Mouse (Mus musculus): ENCODE data around the gene Asic4. TPM values are rescaled to one million over a fixed set of nuclear protein-coding genes. Genes with fewer than 3 reads are reported as not detected.

Asic4 gene
- total and polyA plus RNA-seq, 3 experiments, result 0.18 to 0.19 TPM; not detected in 1

- TF ChIP-seq MYC (IDR thresholded peaks at IDR 0.05; ENCODE audit: low read depth, low read length), result no peak
- 0 out of 2 replicates have a peak, but pooled peaks have one; percentile 10 for TF ChIP-seq TCF12 (IDR thresholded peaks at IDR 0.05; ENCODE audit: low read depth, low read length)
- peak; percentile 88 for TF ChIP-seq ZKSCAN1 (IDR thresholded peaks at IDR 0.05; ENCODE audit: low read depth, low read length)
- TF ChIP-seq RAD21 (IDR thresholded peaks at IDR 0.05; ENCODE audit: low read depth, low read length), result peak; percentile 32
Measured at GRCm38 (mm10) chr1:75425796-75426471, 24.3 kb upstream of the Asic4 start (continued).

DNA sequence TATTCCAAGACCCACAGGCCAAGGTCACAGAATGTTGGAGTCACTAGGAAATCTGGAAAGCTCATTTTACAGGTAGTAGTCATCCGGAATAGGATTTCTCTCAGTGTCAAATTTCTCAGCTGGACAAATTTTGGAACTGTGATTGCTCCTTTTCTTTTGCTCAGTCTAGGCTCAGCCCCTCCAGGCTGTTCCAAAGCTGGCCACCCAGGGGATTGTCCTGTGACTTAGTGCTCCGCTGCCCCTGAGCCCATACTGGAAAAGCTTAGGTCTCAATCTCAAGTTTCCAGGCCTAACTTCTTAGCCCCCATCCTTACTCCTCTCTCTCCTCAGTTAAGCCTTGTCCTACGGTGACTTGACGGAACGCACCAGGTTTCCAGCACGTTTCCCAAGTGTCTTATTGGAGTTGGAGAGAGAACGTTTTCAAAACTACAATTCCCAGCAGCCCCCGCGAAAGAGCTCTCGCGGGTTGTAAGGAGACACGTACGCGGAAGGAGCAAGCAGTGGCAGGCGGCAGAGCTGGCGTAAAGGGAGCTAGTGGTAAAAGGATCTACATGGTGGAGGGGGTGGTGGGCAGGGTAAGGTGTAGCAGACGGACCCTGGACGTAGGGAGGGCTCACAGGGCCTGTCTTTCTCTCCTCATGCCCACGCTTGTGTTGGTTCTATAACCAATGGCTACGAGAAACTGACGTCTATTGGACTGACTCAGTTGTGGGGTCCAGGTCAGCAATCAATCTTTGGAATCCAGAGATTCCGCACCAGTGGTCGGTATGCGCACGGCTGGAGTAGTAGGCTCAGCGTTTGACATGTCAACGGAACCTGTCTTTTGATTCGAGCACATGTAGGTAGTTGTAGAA is 14.5 kb upstream of the Asic4 start, which contains the start of gene Gmppa:
Gmppa (plus strand) TSS at position 456 of the 854 bp plus-strand sequence.
- Histone ChIP-seq H3K36me3 (ENCODE audit: control insufficient read depth in 1 of 2, insufficient read depth in 2 of 2, low read length in 2 of 2) (peaks cover 0 to 5% of the 10 kb centered on the region in 2 experiments; a peak in 2 of 4 replicates), H3K9me3 (replicated peaks; ENCODE audit: insufficient read depth, low read length) (no peaks in the 10 kb centered on the region), H3K4me1 (ENCODE audit: control insufficient read depth in 1 of 2, insufficient read depth in 2 of 2, low read length in 2 of 2) (peaks cover 4 to 12% of the 10 kb centered on the region in 2 experiments; a peak in 3 of 4 replicates), H3K27me3 (ENCODE audit: control insufficient read depth in 1 of 2, insufficient read depth in 2 of 2, low read length in 2 of 2) (no peaks in the 10 kb centered on the region; a peak in 3 of 4 replicates), H3K79me2 (ENCODE audit: control insufficient read depth, insufficient read depth, low read length, poor library complexity) (no peaks in the 10 kb centered on the region; the same call in 1 of the 2 replicates), H3K27ac (ENCODE audit: control insufficient read depth, low read depth, low read length) (peak within 1 kb of the TSS; percentile 51), H3K9ac (ENCODE audit: control insufficient read depth, low read depth, low read length, poor library complexity, severe bottlenecking) (peak within 1 kb of the TSS; percentile 86), H3K4me3 (ENCODE audit: control insufficient read depth in 1 of 2, insufficient read depth in 1 of 2, low read depth in 2 of 2, low read length in 2 of 2) (peak within 1 kb of the TSS; percentile 59 to 87)
- peak; percentile 93 for DNase-seq (ENCODE audit: low read depth, low spot score)
- TF ChIP-seq CHD1 (IDR thresholded peaks at IDR 0.05; ENCODE audit: low read depth, low read length) (0 out of 2 replicates have a peak, but pooled peaks have one; percentile 18), NELFE (IDR thresholded peaks at IDR 0.05; ENCODE audit: low read depth, low read length) (peak; percentile 68), TCF12 (IDR thresholded peaks at IDR 0.05; ENCODE audit: low read depth, low read length) (peak; percentile 79), POLR2AphosphoS5 (IDR thresholded peaks at IDR 0.05; ENCODE audit: borderline replicate concordance, low read depth, low read length) (0 out of 2 replicates have a peak, but pooled peaks have one; percentile 38), POLR2A (IDR thresholded peaks at IDR 0.05; ENCODE audit: control insufficient read depth in 1 of 2, insufficient read depth in 1 of 2, low read depth in 1 of 2, low read length in 2 of 2, poor library complexity in 1 of 2) (peak; percentile 66 to 95; a peak in 3 of 4 replicates), MAX (IDR thresholded peaks at IDR 0.05; ENCODE audit: low read length) (0 out of 2 replicates have a peak, but pooled peaks have one; percentile 42), MYC (IDR thresholded peaks at IDR 0.05; ENCODE audit: low read depth, low read length) (peak; percentile 55; the same call in 1 of the 2 replicates), RCOR1 (IDR thresholded peaks at IDR 0.05; ENCODE audit: low read depth, low read length) (no peak), BHLHE40 (IDR thresholded peaks at IDR 0.05; ENCODE audit: borderline replicate concordance, low read depth, low read length) (no peak), HCFC1 (IDR thresholded peaks at IDR 0.05; ENCODE audit: low read depth, low read length) (peak; percentile 100), MXI1 (IDR thresholded peaks at IDR 0.05; ENCODE audit: low read depth, low read length) (peak; percentile 92), MAZ (IDR thresholded peaks at IDR 0.05; ENCODE audit: low read depth, low read length) (peak; percentile 68; the same call in 1 of the 2 replicates), SIN3A (IDR thresholded peaks at IDR 0.05; ENCODE audit: low read length) (peak; percentile 97), GATA1 (IDR thresholded peaks at IDR 0.05; ENCODE audit: low read depth, low read length) (no peak), MAFK (IDR thresholded peaks at IDR 0.05; ENCODE audit: borderline replicate concordance, low read depth, low read length) (no peak), UBTF (IDR thresholded peaks at IDR 0.05; ENCODE audit: borderline replicate concordance, insufficient read depth, low read depth, low read length) (no peak), NRF1 (IDR thresholded peaks at IDR 0.05; ENCODE audit: insufficient read depth, low read depth, low read length, poor library complexity, severe bottlenecking) (no peak), TAL1 (IDR thresholded peaks at IDR 0.05; ENCODE audit: low read length) (no peak), E2F4 (IDR thresholded peaks at IDR 0.05; ENCODE audit: borderline replicate concordance, low read depth, low read length) (no peak), GABPA (IDR thresholded peaks at IDR 0.05; ENCODE audit: low read depth, low read length) (no peak), ZNF384 (IDR thresholded peaks at IDR 0.05; ENCODE audit: low read depth, low read length) (no peak), SMC3 (IDR thresholded peaks at IDR 0.05; ENCODE audit: low read depth, low read length) (no peak), KAT2A (conservative IDR thresholded peaks at IDR 0.05; ENCODE audit: low read depth, low read length) (peak; percentile 92), MEF2A (IDR thresholded peaks at IDR 0.05; ENCODE audit: extremely low read depth, insufficient replicate concordance, low read depth, low read length, poor library complexity, severe bottlenecking) (no peak), USF1 (IDR thresholded peaks at IDR 0.05; ENCODE audit: low read depth, low read length) (0 out of 2 replicates have a peak, but pooled peaks have one; percentile 13), CHD2 (IDR thresholded peaks at IDR 0.05; ENCODE audit: low read length) (peak; percentile 99), TBP (IDR thresholded peaks at IDR 0.05; ENCODE audit: low read depth, low read length) (peak; percentile 58), ZC3H11A (IDR thresholded peaks at IDR 0.05; ENCODE audit: low read depth, low read length) (no peak)

Measured in MEL (cell line).